Mouse (Mus musculus): ENCODE measurements around the gene Cd8b1.

DNA sequence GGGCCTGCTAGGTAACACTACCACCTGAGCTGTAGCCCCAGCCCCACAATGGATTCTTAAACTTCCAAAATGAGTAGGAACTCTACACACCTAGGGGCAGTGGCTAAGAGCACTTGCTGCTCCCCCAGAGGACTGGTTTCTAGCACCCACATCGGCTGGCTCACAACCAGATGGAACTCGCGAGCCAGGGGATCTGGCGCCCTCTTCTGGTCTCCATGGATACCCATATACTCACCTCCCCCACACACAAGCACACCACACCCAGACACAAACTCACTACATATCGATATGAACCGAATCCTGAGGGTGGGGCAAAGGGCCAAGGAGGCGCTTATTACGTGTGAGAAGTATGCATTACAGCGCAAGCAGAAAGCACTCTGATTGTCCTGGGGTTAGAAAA, 25.4 kb downstream of the Cd8b1 start:
- TF ChIP-seq POLR2A (IDR thresholded peaks at IDR 0.05; ENCODE audit: control insufficient read depth, extremely low read depth, insufficient read depth, low read length, poor library complexity) (no peak), CTCF (IDR thresholded peaks at IDR 0.05; ENCODE audit: borderline replicate concordance, control insufficient read depth, extremely low read depth, insufficient read depth, low read length, poor library complexity) (no peak)

Measured in thymus, adult 2 months (tissue).